Mouse (Mus musculus) thymus, adult 2 months (tissue): ENCODE measurements around the gene Accs. TPM values are rescaled to one million over a fixed set of nuclear protein-coding genes. Genes with fewer than 3 reads are reported as not detected.
A peak's percentile ranks its signal among the peaks of the same experiment; 100 is the strongest.

ENCODE experiments used
- DNase-seq: peaks from one replicate; pipeline ENCODE4 v3.0.0; 2021
- H3K27ac ChIP-seq: fragments of 200-500 bp; 2 replicates; pipeline ENCODE4 v1.5.1; 2012; ENCODE audit warnings: low read length, control low read depth; ENCODE audit not compliant: control insufficient read depth, insufficient read depth
- H3K27me3 ChIP-seq: fragments of 200-500 bp; 2 replicates; pipeline ENCODE4 v1.6.1; 2012; ENCODE audit warnings: mild to moderate bottlenecking, low read length, moderate library complexity, mixed read lengths; ENCODE audit not compliant: control insufficient read depth, insufficient read depth
- H3K36me3 ChIP-seq: fragments of 200-500 bp; 2 replicates; pipeline ENCODE4 v1.6.1; 2012; ENCODE audit warnings: mild to moderate bottlenecking, low read length, moderate library complexity; ENCODE audit not compliant: control insufficient read depth, insufficient read depth
- H3K4me1 ChIP-seq: fragments of 200-500 bp; replicated peaks from 2 replicates; pipeline ENCODE4 v1.6.1; 2012; ENCODE audit warnings: low read length; ENCODE audit not compliant: control insufficient read depth, insufficient read depth
- H3K4me3 ChIP-seq: fragments of 200-500 bp; 2 replicates; pipeline ENCODE4 v1.5.1; 2012; ENCODE audit warnings: mild to moderate bottlenecking, low read length, control low read depth, moderate library complexity; ENCODE audit not compliant: control insufficient read depth, insufficient read depth
- CTCF ChIP-seq: fragments of 200-500 bp; IDR thresholded peaks from 2 replicates; pipeline ENCODE4 v1.5.1; 2012; ENCODE audit warnings: mild to moderate bottlenecking, control low read depth, low read length, moderate library complexity, borderline replicate concordance; ENCODE audit not compliant: control insufficient read depth, poor library complexity, insufficient read depth; ENCODE audit errors: extremely low read depth
- POLR2A ChIP-seq: fragments of 200-500 bp; IDR thresholded peaks from 2 replicates; pipeline ENCODE4 v1.6.1; 2012; ENCODE audit warnings: mild to moderate bottlenecking, low read length, control low read depth, moderate library complexity; ENCODE audit not compliant: control insufficient read depth, poor library complexity, insufficient read depth; ENCODE audit errors: extremely low read depth
- WGBS: fragments of 180-500 bp; shearing (Covaris S2); methylation state at CpG from one replicate; pipeline ENCODE4 v1.1.7; 2018; 5-methylcytosine and 5-hydroxymethylcytosine counted together
- polyA plus RNA-seq: library from polyadenylated mRNA; depleted of rRNA; stranded (reverse); fragments of >200 nt; gene quantifications from 2 replicates; pipeline ENCODE4 v1.2.3, GENCODE M21; 2012

Accs gene
- polyA plus RNA-seq, 1 experiment: 30.3 TPM

DNA sequence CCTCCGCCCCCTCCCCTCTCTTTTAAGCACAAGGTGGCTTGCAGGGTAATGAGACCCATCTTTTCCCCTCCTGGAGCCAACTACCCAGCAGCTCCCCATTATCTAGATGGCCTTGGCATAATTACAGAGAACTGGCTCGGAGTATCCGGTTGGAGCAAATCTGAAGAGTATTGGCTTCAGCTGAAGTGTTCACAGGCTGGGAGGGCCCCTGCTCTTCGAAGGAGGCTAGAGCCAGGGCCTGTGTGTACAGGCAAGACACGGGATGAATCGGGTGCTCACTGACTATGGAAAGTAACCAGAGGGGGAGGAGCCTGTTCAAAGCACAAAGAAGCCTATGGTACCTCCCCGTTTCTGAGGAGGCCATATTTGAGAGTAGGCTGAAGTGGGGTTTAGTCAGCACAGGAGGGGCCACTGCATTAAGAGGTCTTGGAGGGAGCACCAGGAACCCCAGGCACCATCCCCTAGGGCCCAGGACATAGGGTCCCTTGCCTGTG is 19.4 kb upstream of the Accs start, which contains the start of gene Accsl:
Accsl (minus strand) TSS at position 51 of the 494 bp plus-strand sequence.
- Histone ChIP-seq H3K27ac (no peak within 1 kb of the TSS), H3K27me3 (no peaks in the 10 kb centered on the region), H3K4me1 (no peaks in the 10 kb centered on the region), H3K36me3 (no peaks in the 10 kb centered on the region), H3K4me3 (no peak within 1 kb of the TSS)
- DNase-seq: no peak
- TF ChIP-seq CTCF (no peak), POLR2A (no peak)
- WGBS: 69% methylated on average over 7 of the region's 7 CpGs

GRCm38 (mm10) chr2:93868566-93868965 is 18.8 kb upstream of the Accs start:
- no peaks in the 10 kb centered on the region for H3K36me3 ChIP-seq
- 92% methylated on average over 11 of the region's 11 CpGs for WGBS
- H3K27ac ChIP-seq: no peak overlapping the region
- TF ChIP-seq CTCF (no peak), POLR2A (no peak)
- H3K4me1 ChIP-seq: no peaks in the 10 kb centered on the region
- H3K4me3 ChIP-seq: no peak overlapping the region
- DNase-seq: no peak
- no peaks in the 10 kb centered on the region for H3K27me3 ChIP-seq

- Histone ChIP-seq H3K27ac (no peak overlapping the region), H3K27me3 (no peaks in the 10 kb centered on the region), H3K4me1 (no peaks in the 10 kb centered on the region), H3K4me3 (no peak overlapping the region), H3K36me3 (no peaks in the 10 kb centered on the region)
- DNase-seq: no peak
- 85% methylated on average over 4 of the region's 4 CpGs for WGBS
- TF ChIP-seq POLR2A: no peak
- TF ChIP-seq CTCF: no peak
Observed at GRCm38 (mm10) chr2:93863229-93863628, 13.5 kb upstream of the Accs start.

GRCm38 (mm10) chr2:93858845-93859244 is 9.1 kb upstream of the Accs start:
- no peaks in the 10 kb centered on the region for H3K27me3 ChIP-seq
- no peak overlapping the region for H3K27ac ChIP-seq
- no peaks in the 10 kb centered on the region for H3K4me1 ChIP-seq
- H3K4me3 ChIP-seq: no peak overlapping the region
- TF ChIP-seq CTCF: no peak
- no peak for TF ChIP-seq POLR2A
- WGBS: 62% methylated on average over 12 of the region's 12 CpGs
- DNase-seq: no peak
- no peaks in the 10 kb centered on the region for H3K36me3 ChIP-seq

- no peak for DNase-seq
- H3K4me3 ChIP-seq: no peak overlapping the region
- WGBS: 97% methylated on average over 1 of the region's 1 CpGs
- H3K36me3 ChIP-seq: no peaks in the 10 kb centered on the region
- H3K27me3 ChIP-seq: no peaks in the 10 kb centered on the region
- H3K27ac ChIP-seq: no peak overlapping the region
- peaks cover 7% of the 10 kb centered on the region; the same call in 1 of the 2 replicates for H3K4me1 ChIP-seq
- TF ChIP-seq POLR2A: no peak
- no peak for TF ChIP-seq CTCF
Observed at GRCm38 (mm10) chr2:93851303-93851702, 1.6 kb upstream of the Accs start.

GRCm38 (mm10) chr2:93850317-93850944 is 688 bp upstream of the Accs start:
- peaks cover 7% of the 10 kb centered on the region; the same call in 1 of the 2 replicates for H3K4me1 ChIP-seq
- 2% methylated on average over 13 of the region's 13 CpGs for WGBS
- peak; percentile 42 for DNase-seq
- no peak overlapping the region for H3K27ac ChIP-seq
- no peaks in the 10 kb centered on the region for H3K27me3 ChIP-seq
- TF ChIP-seq POLR2A (no peak), CTCF (no peak)
- H3K4me3 ChIP-seq: no peak overlapping the region
- no peaks in the 10 kb centered on the region for H3K36me3 ChIP-seq
